Mouse (Mus musculus): ENCODE measurements around the gene Trf. TPM values are rescaled to one million over a fixed set of nuclear protein-coding genes. Genes with fewer than 3 reads are reported as not detected.
A peak's percentile ranks its signal among the peaks of the same experiment; 100 is the strongest.
"Not testable (repeated sequence)": the region's sequence is repeated elsewhere in the genome, so short reads cannot be mapped to it uniquely, and the experiment has no call there.

Gene Trf
- total and polyA plus RNA-seq, 3 experiments, result not detected

GRCm38 (mm10) chr9:103168046-103168445 is 62.2 kb downstream of the Trf start:
- H3K27me3 ChIP-seq (replicated peaks), result peaks cover 33% of the 10 kb centered on the region
- TF ChIP-seq RCOR1 (conservative IDR thresholded peaks at IDR 0.05; ENCODE audit: low read depth, low read length) (no peak), SIN3A (IDR thresholded peaks at IDR 0.05; ENCODE audit: low read length) (no peak), RAD21 (IDR thresholded peaks at IDR 0.05; ENCODE audit: low read depth, low read length) (peak; percentile 13), GABPA (IDR thresholded peaks at IDR 0.05; ENCODE audit: insufficient replicate concordance, low read depth, low read length) (no peak), ZMIZ1 (IDR thresholded peaks at IDR 0.05; ENCODE audit: low read depth, low read length) (no peak), CHD1 (IDR thresholded peaks at IDR 0.05; ENCODE audit: low read depth, low read length) (no peak), MYC (IDR thresholded peaks at IDR 0.05; ENCODE audit: low read depth, low read length) (no peak), TBP (conservative IDR thresholded peaks at IDR 0.05; ENCODE audit: low read depth, low read length) (no peak), UBTF (IDR thresholded peaks at IDR 0.05; ENCODE audit: low read depth, low read length) (no peak), SMC3 (IDR thresholded peaks at IDR 0.05; ENCODE audit: low read depth, low read length) (no peak), PAX5 (IDR thresholded peaks at IDR 0.05; ENCODE audit: low read length) (no peak), CTCF (conservative IDR thresholded peaks at IDR 0.05 in 1 of 2, IDR thresholded peaks at IDR 0.05 in 1 of 2; ENCODE audit: low read depth in 2 of 2, low read length in 2 of 2) (peak in 1 of 2 experiments; percentile 14; a peak in 1 of 4 replicates), ZC3H11A (IDR thresholded peaks at IDR 0.05; ENCODE audit: low read depth, low read length) (no peak)
- no peak overlapping the region for H3K9ac ChIP-seq (ENCODE audit: insufficient read depth, low read depth)
- no peaks in the 10 kb centered on the region for H3K36me3 ChIP-seq (replicated peaks in 1 of 2; ENCODE audit: control insufficient read depth in 1 of 2, insufficient read depth in 1 of 2, low read length in 1 of 2)
- H3K79me2 ChIP-seq (replicated peaks; ENCODE audit: control insufficient read depth, extremely low read depth, insufficient read depth, poor library complexity, severe bottlenecking), result no peaks in the 10 kb centered on the region
- no peak for DNase-seq (ENCODE audit: extremely low read depth)
- dilution Hi-C loops (cut with MboI; ENCODE audit: extremely low pct_ligation_motif_present, extremely low pct_unique_long_range_greater_than_20kb, low sequenced_read_pairs), result no loop called here
- H3K4me2 ChIP-seq (ENCODE audit: insufficient read depth, low read depth, poor library complexity, severe bottlenecking), result no peak overlapping the region
- no peak overlapping the region for H3K4me3 ChIP-seq (replicated peaks in 1 of 3; ENCODE audit: low read depth in 2 of 3, low read length in 2 of 3, poor library complexity in 1 of 3)
- no peak overlapping the region for H3K27ac ChIP-seq (ENCODE audit: insufficient read depth, low read depth)
- in situ Hi-C loops (cut with MboI; ENCODE audit: low pct_ligation_motif_present, low pct_unique_long_range_greater_than_20kb, low sequenced_read_pairs), result no loop called here
- no peaks in the 10 kb centered on the region for H3K9me3 ChIP-seq (replicated peaks; ENCODE audit: low read length)
- H3K4me1 ChIP-seq (ENCODE audit: control insufficient read depth in 1 of 2, insufficient read depth in 2 of 2), result peaks cover 4 to 10% of the 10 kb centered on the region in 2 experiments; a peak in 3 of 4 replicates

- dilution Hi-C loops (cut with MboI; ENCODE audit: extremely low pct_ligation_motif_present, extremely low pct_unique_long_range_greater_than_20kb, low sequenced_read_pairs), result no loop called here
- no peak for DNase-seq (ENCODE audit: extremely low read depth)
Observed at GRCm38 (mm10) chr9:103163806-103164205, 66.4 kb downstream of the Trf start.

GRCm38 (mm10) chr9:103155158-103155557 is 75.1 kb downstream of the Trf start:
- in situ Hi-C loops (cut with MboI; ENCODE audit: low pct_ligation_motif_present, low pct_unique_long_range_greater_than_20kb, low sequenced_read_pairs), result not testable (repeated sequence)

More at GRCm38 (mm10) chr9:103163806-103164205, 66.4 kb downstream of the Trf start:
- peaks cover 4 to 13% of the 10 kb centered on the region in 2 experiments; a peak in 3 of 4 replicates for H3K4me1 ChIP-seq (ENCODE audit: control insufficient read depth in 1 of 2, insufficient read depth in 2 of 2)
- no peaks in the 10 kb centered on the region for H3K79me2 ChIP-seq (replicated peaks; ENCODE audit: control insufficient read depth, extremely low read depth, insufficient read depth, poor library complexity, severe bottlenecking)
- H3K9me3 ChIP-seq (replicated peaks; ENCODE audit: low read length), result no peaks in the 10 kb centered on the region
- no peaks in the 10 kb centered on the region for H3K36me3 ChIP-seq (replicated peaks in 1 of 2; ENCODE audit: control insufficient read depth in 1 of 2, insufficient read depth in 1 of 2, low read length in 1 of 2)
- peaks cover 14% of the 10 kb centered on the region for H3K27me3 ChIP-seq (replicated peaks)
- in situ Hi-C loops (cut with MboI; ENCODE audit: low pct_ligation_motif_present, low pct_unique_long_range_greater_than_20kb, low sequenced_read_pairs), result no loop called here
- H3K9ac ChIP-seq (ENCODE audit: insufficient read depth, low read depth), result no peak overlapping the region
- H3K27ac ChIP-seq (ENCODE audit: insufficient read depth, low read depth), result no peak overlapping the region
- no peak overlapping the region for H3K4me3 ChIP-seq (replicated peaks in 1 of 3; ENCODE audit: low read depth in 2 of 3, low read length in 2 of 3, poor library complexity in 1 of 3)
- TF ChIP-seq MAZ (IDR thresholded peaks at IDR 0.05; ENCODE audit: low read depth, low read length) (no peak), MYC (IDR thresholded peaks at IDR 0.05; ENCODE audit: low read depth, low read length) (no peak), RAD21 (IDR thresholded peaks at IDR 0.05; ENCODE audit: low read depth, low read length) (no peak), MXI1 (IDR thresholded peaks at IDR 0.05; ENCODE audit: low read depth, low read length) (no peak), UBTF (IDR thresholded peaks at IDR 0.05; ENCODE audit: low read depth, low read length) (no peak), MEF2A (IDR thresholded peaks at IDR 0.05; ENCODE audit: borderline replicate concordance, low read depth, low read length) (no peak), RCOR1 (conservative IDR thresholded peaks at IDR 0.05; ENCODE audit: low read depth, low read length) (no peak), IRF4 (IDR thresholded peaks at IDR 0.05; ENCODE audit: low read depth, low read length) (no peak), ZNF384 (IDR thresholded peaks at IDR 0.05; ENCODE audit: low read depth, low read length) (no peak), E2F4 (IDR thresholded peaks at IDR 0.05; ENCODE audit: insufficient replicate concordance, low read depth, low read length) (no peak), ZKSCAN1 (IDR thresholded peaks at IDR 0.05; ENCODE audit: borderline replicate concordance, low read depth, low read length) (no peak), USF1 (IDR thresholded peaks at IDR 0.05; ENCODE audit: low read depth, low read length) (no peak), CHD2 (IDR thresholded peaks at IDR 0.05; ENCODE audit: low read length) (no peak), JUN (IDR thresholded peaks at IDR 0.05; ENCODE audit: insufficient read depth, low read depth, low read length) (no peak), POLR2AphosphoS2 (IDR thresholded peaks at IDR 0.05; ENCODE audit: low read depth, low read length) (no peak), EP300 (IDR thresholded peaks at IDR 0.05; ENCODE audit: low read length) (no peak), SIN3A (IDR thresholded peaks at IDR 0.05; ENCODE audit: low read length) (no peak), TCF12 (IDR thresholded peaks at IDR 0.05; ENCODE audit: low read depth, low read length) (no peak), HCFC1 (IDR thresholded peaks at IDR 0.05; ENCODE audit: low read depth, low read length) (no peak)
- no peak overlapping the region for H3K4me2 ChIP-seq (ENCODE audit: insufficient read depth, low read depth, poor library complexity, severe bottlenecking)

More at GRCm38 (mm10) chr9:103155158-103155557, 75.1 kb downstream of the Trf start:
- DNase-seq (ENCODE audit: extremely low read depth); H3K4me3 ChIP-seq (replicated peaks in 1 of 3; ENCODE audit: low read depth in 2 of 3, low read length in 2 of 3, poor library complexity in 1 of 3); H3K27ac ChIP-seq (ENCODE audit: insufficient read depth, low read depth); H3K79me2 ChIP-seq (replicated peaks; ENCODE audit: control insufficient read depth, extremely low read depth, insufficient read depth, poor library complexity, severe bottlenecking); H3K9me3 ChIP-seq (replicated peaks; ENCODE audit: low read length); H3K9ac ChIP-seq (ENCODE audit: insufficient read depth, low read depth); H3K4me2 ChIP-seq (ENCODE audit: insufficient read depth, low read depth, poor library complexity, severe bottlenecking); dilution Hi-C loops (cut with MboI; ENCODE audit: extremely low pct_ligation_motif_present, extremely low pct_unique_long_range_greater_than_20kb, low sequenced_read_pairs); H3K27me3 ChIP-seq (replicated peaks); H3K36me3 ChIP-seq (replicated peaks in 1 of 2; ENCODE audit: control insufficient read depth in 1 of 2, insufficient read depth in 1 of 2, low read length in 1 of 2): not testable (repeated sequence)
- peaks cover 3 to 28% of the 10 kb centered on the region in 2 experiments; a peak in 3 of 4 replicates for H3K4me1 ChIP-seq (ENCODE audit: control insufficient read depth in 1 of 2, insufficient read depth in 2 of 2)

Measured in CH12.LX (cell line).